Mouse (Mus musculus) small intestine, adult 2 months (tissue): ENCODE data around the gene Ppp4r1. TPM values are rescaled to one million over a fixed set of nuclear protein-coding genes. Genes with fewer than 3 reads are reported as not detected.

ENCODE experiments used
- H3K27ac ChIP-seq: fragments of 200-500 bp; 2 replicates; pipeline ENCODE4 v1.5.1; 2012; ENCODE audit warnings: low read depth, low read length, control low read depth, inconsistent platforms; ENCODE audit not compliant: insufficient read depth
- H3K27me3 ChIP-seq: fragments of 200-500 bp; 2 replicates; pipeline ENCODE4 v1.6.1; 2012; ENCODE audit warnings: mild to moderate bottlenecking, moderate library complexity, low read length, inconsistent platforms; ENCODE audit not compliant: control insufficient read depth, insufficient read depth
- H3K36me3 ChIP-seq: fragments of 200-500 bp; 2 replicates; pipeline ENCODE4 v1.6.1; 2012; ENCODE audit warnings: mild to moderate bottlenecking, low read length, control low read depth, inconsistent platforms; ENCODE audit not compliant: control insufficient read depth, insufficient read depth
- H3K4me1 ChIP-seq: fragments of 200-500 bp; 2 replicates; pipeline ENCODE4 v1.6.1; 2012; ENCODE audit warnings: low read length, inconsistent platforms, mixed read lengths; ENCODE audit not compliant: control insufficient read depth, insufficient read depth, insufficient read length
- H3K4me3 ChIP-seq: fragments of 200-500 bp; 2 replicates; pipeline ENCODE4 v1.5.1; 2012; ENCODE audit warnings: low read depth, mild to moderate bottlenecking, control low read depth, inconsistent platforms, low read length, moderate library complexity
- CTCF ChIP-seq: fragments of 200-500 bp; IDR thresholded peaks from 2 replicates; pipeline ENCODE4 v1.5.1; 2012; ENCODE audit warnings: low read depth, mild to moderate bottlenecking, control low read depth, inconsistent platforms, low read length, moderate library complexity, mixed read lengths; ENCODE audit not compliant: insufficient replicate concordance, insufficient read length; ENCODE audit errors: extremely low read depth
- POLR2A ChIP-seq: fragments of 200-500 bp; IDR thresholded peaks from 2 replicates; pipeline ENCODE4 v1.6.1; 2012; ENCODE audit warnings: low read depth, mild to moderate bottlenecking, control low read depth, inconsistent platforms, low read length, moderate library complexity
- WGBS: fragments of 180-500 bp; shearing (Covaris S2); methylation state at CpG from one replicate; pipeline ENCODE4 v1.1.7; 2018; 5-methylcytosine and 5-hydroxymethylcytosine counted together
- polyA plus RNA-seq: library from polyadenylated mRNA; depleted of rRNA; stranded (reverse); fragments of >200 nt; gene quantifications from 2 replicates; pipeline ENCODE4 v1.2.3, GENCODE M21; 2012

Gene Ppp4r1
- polyA plus RNA-seq, 1 experiment = 57.7 TPM

GRCm38 (mm10) chr17:65742245-65742905 is 40.0 kb upstream of the Ppp4r1 start:
- Histone ChIP-seq H3K27me3 (no peaks in the 10 kb centered on the region), H3K27ac (no peak overlapping the region), H3K36me3 (no peaks in the 10 kb centered on the region), H3K4me3 (no peak overlapping the region), H3K4me1 (no peaks in the 10 kb centered on the region)
- WGBS = 83% methylated on average over 10 of the region's 10 CpGs
- no peak for TF ChIP-seq CTCF
- no peak for TF ChIP-seq POLR2A

- no peaks in the 10 kb centered on the region for H3K27me3 ChIP-seq
- no peaks in the 10 kb centered on the region for H3K4me1 ChIP-seq
- 69% methylated on average over 4 of the region's 4 CpGs for WGBS
- TF ChIP-seq CTCF (no peak), POLR2A (no peak)
- H3K36me3 ChIP-seq = no peaks in the 10 kb centered on the region
- H3K27ac ChIP-seq = no peak overlapping the region
- H3K4me3 ChIP-seq = no peak overlapping the region
These were observed 39.4 kb upstream of the Ppp4r1 start for GRCm38 (mm10) chr17:65742969-65743368.

GRCm38 (mm10) chr17:65743664-65744330 is 38.6 kb upstream of the Ppp4r1 start:
- H3K4me3 ChIP-seq = no peak overlapping the region
- WGBS = 74% methylated on average over 11 of the region's 11 CpGs
- no peak for TF ChIP-seq CTCF
- TF ChIP-seq POLR2A = no peak
- no peak overlapping the region for H3K27ac ChIP-seq
- H3K27me3 ChIP-seq = no peaks in the 10 kb centered on the region
- no peaks in the 10 kb centered on the region for H3K4me1 ChIP-seq
- no peaks in the 10 kb centered on the region for H3K36me3 ChIP-seq

GRCm38 (mm10) chr17:65746314-65746713 is 36.1 kb upstream of the Ppp4r1 start:
- 84% methylated on average over 6 of the region's 6 CpGs for WGBS
- Histone ChIP-seq H3K4me3 (no peak overlapping the region), H3K27ac (no peak overlapping the region), H3K27me3 (no peaks in the 10 kb centered on the region), H3K36me3 (no peaks in the 10 kb centered on the region), H3K4me1 (no peaks in the 10 kb centered on the region)
- TF ChIP-seq POLR2A = no peak
- no peak for TF ChIP-seq CTCF

DNA sequence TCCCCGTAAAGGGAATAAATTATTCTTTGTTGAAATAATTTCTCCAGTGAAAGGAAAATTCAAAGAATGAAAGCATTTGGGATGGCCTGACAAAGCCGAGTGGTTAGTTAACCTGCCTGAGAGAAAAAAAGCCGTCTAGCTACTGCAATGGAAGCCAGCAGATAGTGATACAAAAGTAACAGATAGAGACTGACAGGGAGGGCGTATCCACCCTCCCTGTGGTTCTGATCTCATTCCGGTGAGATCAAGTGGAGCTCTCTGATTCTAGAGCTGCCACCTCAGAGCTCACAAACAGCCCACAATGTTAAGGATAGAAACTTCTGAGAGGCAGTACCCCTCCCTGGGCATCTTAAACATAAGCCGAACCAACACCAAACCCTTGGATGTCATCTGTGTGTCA is 33.4 kb upstream of the Ppp4r1 start:
- no peak for TF ChIP-seq CTCF
- no peak for TF ChIP-seq POLR2A
- 83% methylated on average over 6 of the region's 6 CpGs for WGBS
- no peaks in the 10 kb centered on the region for H3K4me1 ChIP-seq
- H3K4me3 ChIP-seq = no peak overlapping the region
- H3K27me3 ChIP-seq = no peaks in the 10 kb centered on the region
- H3K27ac ChIP-seq = no peak overlapping the region
- no peaks in the 10 kb centered on the region for H3K36me3 ChIP-seq

DNA sequence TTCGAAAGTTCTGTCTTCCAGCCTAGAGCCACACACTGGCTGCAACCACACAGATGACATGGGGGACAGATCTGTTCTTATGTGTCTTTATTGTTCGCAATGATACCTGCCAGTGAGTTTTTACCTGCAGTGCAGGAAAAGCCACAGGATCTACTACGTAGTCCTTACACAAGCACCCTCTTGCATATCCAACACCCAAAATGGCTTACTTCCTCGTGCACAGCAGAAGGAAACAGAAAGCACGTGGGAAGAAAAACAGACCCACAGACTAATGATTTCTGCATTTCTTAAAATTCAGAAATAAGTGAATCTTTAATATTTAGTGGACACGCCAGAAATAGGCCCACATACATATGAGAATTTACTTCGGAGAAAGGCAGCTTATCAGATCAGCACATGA is 32.6 kb upstream of the Ppp4r1 start:
- 94% methylated on average over 7 of the region's 7 CpGs for WGBS
- no peak for TF ChIP-seq CTCF
- no peak for TF ChIP-seq POLR2A
- no peaks in the 10 kb centered on the region for H3K36me3 ChIP-seq
- H3K27me3 ChIP-seq = no peaks in the 10 kb centered on the region
- no peak overlapping the region for H3K4me3 ChIP-seq
- H3K4me1 ChIP-seq = no peaks in the 10 kb centered on the region
- no peak overlapping the region for H3K27ac ChIP-seq

DNA sequence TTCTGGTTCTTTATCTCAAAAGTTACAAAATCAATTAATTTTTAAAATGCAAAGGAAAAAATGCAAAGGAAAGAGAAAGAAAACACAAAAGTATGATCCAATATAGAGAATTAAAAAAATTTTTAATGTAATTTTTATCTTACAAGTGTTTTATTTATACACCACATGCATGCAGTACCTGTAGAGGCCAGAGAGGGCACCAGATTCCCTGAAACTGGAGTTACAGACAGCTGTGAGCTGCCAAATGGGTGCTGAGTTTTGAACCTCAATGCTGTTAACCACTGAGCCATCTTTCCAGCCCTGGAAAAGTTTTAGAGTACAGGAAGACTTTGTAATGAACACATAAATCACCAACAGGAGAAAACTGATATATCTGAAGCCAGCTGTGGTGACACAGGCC is 32.1 kb upstream of the Ppp4r1 start:
- TF ChIP-seq POLR2A = no peak
- peak; percentile 23; the same call in 1 of the 2 replicates for TF ChIP-seq CTCF

GRCm38 (mm10) chr17:65753130-65753529 is 29.2 kb upstream of the Ppp4r1 start:
- Histone ChIP-seq H3K27ac (no peak overlapping the region), H3K27me3 (no peaks in the 10 kb centered on the region), H3K36me3 (no peaks in the 10 kb centered on the region), H3K4me3 (no peak overlapping the region), H3K4me1 (no peaks in the 10 kb centered on the region)
- TF ChIP-seq CTCF = no peak
- no peak for TF ChIP-seq POLR2A
- WGBS = 94% methylated on average over 6 of the region's 6 CpGs

More for the DNA sequence above, 32.1 kb upstream of the Ppp4r1 start:
- Histone ChIP-seq H3K4me1 (no peaks in the 10 kb centered on the region), H3K4me3 (no peak overlapping the region), H3K27ac (no peak overlapping the region), H3K36me3 (no peaks in the 10 kb centered on the region), H3K27me3 (no peaks in the 10 kb centered on the region)
